Mouse (Mus musculus): ENCODE results near the gene Padi3. TPM values are rescaled to one million over a fixed set of nuclear protein-coding genes. Genes with fewer than 3 reads are reported as not detected.

Padi3 gene
- polyA plus RNA-seq, 1 experiment from 2014 or later = not detected

GRCm38 (mm10) chr4:140814241-140815225 is 4.1 kb upstream of the Padi3 start:
- Histone ChIP-seq H3K4me2 (ENCODE audit: low read depth, low read length) (peak overlapping the region; percentile 69), H3K36me3 (replicated peaks; ENCODE audit: control insufficient read depth, insufficient read depth, low read depth, low read length) (no peaks in the 10 kb centered on the region), H3K27ac (replicated peaks; ENCODE audit: low read depth, low read length) (no peak overlapping the region), H3K27me3 (ENCODE audit: control insufficient read depth, insufficient read depth, low read length) (no peaks in the 10 kb centered on the region), H3K9me3 (replicated peaks; ENCODE audit: control insufficient read depth, low read length) (no peaks in the 10 kb centered on the region), H3K4me3 (ENCODE audit: low read depth, low read length) (peak overlapping the region; percentile 31), H3K4me1 (ENCODE audit: control insufficient read depth, insufficient read depth, low read length) (peaks cover 6% of the 10 kb centered on the region), H3K9ac (replicated peaks; ENCODE audit: low read length) (peak overlapping the region; percentile 45)
- ATAC-seq (replicated peaks; ENCODE audit: insufficient number of reproducible peaks, low FRiP score, low TSS enrichment, low read depth) (0 out of 2 replicates have a peak, but pooled peaks have one; percentile 50), DNase-seq (ENCODE audit: low spot score) (peak; percentile 63)
- 24% methylated on average over 36 of the region's 36 CpGs for WGBS

- Histone ChIP-seq H3K4me1 (ENCODE audit: control insufficient read depth, insufficient read depth, low read length) (peaks cover 6% of the 10 kb centered on the region), H3K9me3 (replicated peaks; ENCODE audit: control insufficient read depth, low read length) (no peaks in the 10 kb centered on the region), H3K4me3 (ENCODE audit: low read depth, low read length) (peak overlapping the region; percentile 31; the same call in 1 of the 2 replicates), H3K27ac (replicated peaks; ENCODE audit: low read depth, low read length) (no peak overlapping the region), H3K27me3 (ENCODE audit: control insufficient read depth, insufficient read depth, low read length) (no peaks in the 10 kb centered on the region), H3K36me3 (replicated peaks; ENCODE audit: control insufficient read depth, insufficient read depth, low read depth, low read length) (no peaks in the 10 kb centered on the region), H3K4me2 (ENCODE audit: low read depth, low read length) (peak overlapping the region; percentile 69), H3K9ac (replicated peaks; ENCODE audit: low read length) (peak overlapping the region; percentile 45; the same call in 1 of the 2 replicates)
- peak; percentile 19 for DNase-seq (ENCODE audit: low spot score)
- 9% methylated on average over 13 of the region's 13 CpGs for WGBS
- ATAC-seq (replicated peaks; ENCODE audit: insufficient number of reproducible peaks, low FRiP score, low TSS enrichment, low read depth) = 0 out of 2 replicates have a peak, but pooled peaks have one; percentile 7
These were observed 3.1 kb upstream of the Padi3 start for GRCm38 (mm10) chr4:140813358-140814185.

GRCm38 (mm10) chr4:140812609-140813008 is 2.2 kb upstream of the Padi3 start:
- H3K9me3 ChIP-seq (replicated peaks; ENCODE audit: control insufficient read depth, low read length) = no peaks in the 10 kb centered on the region
- no peak for DNase-seq (ENCODE audit: low spot score)
- WGBS = 40% methylated on average over 12 of the region's 14 CpGs

GRCm38 (mm10) chr4:140812191-140812590 is 1.7 kb upstream of the Padi3 start:
- H3K9me3 ChIP-seq (replicated peaks; ENCODE audit: control insufficient read depth, low read length) = no peaks in the 10 kb centered on the region

More at GRCm38 (mm10) chr4:140812609-140813008, 2.2 kb upstream of the Padi3 start:
- H3K4me3 ChIP-seq (ENCODE audit: low read depth, low read length) = no peak overlapping the region
- H3K27me3 ChIP-seq (ENCODE audit: control insufficient read depth, insufficient read depth, low read length) = no peaks in the 10 kb centered on the region
- H3K36me3 ChIP-seq (replicated peaks; ENCODE audit: control insufficient read depth, insufficient read depth, low read depth, low read length) = no peaks in the 10 kb centered on the region
- H3K9ac ChIP-seq (replicated peaks; ENCODE audit: low read length) = no peak overlapping the region
- H3K27ac ChIP-seq (replicated peaks; ENCODE audit: low read depth, low read length) = no peak overlapping the region
- ATAC-seq (replicated peaks; ENCODE audit: insufficient number of reproducible peaks, low FRiP score, low TSS enrichment, low read depth) = no peak
- peaks cover 6% of the 10 kb centered on the region for H3K4me1 ChIP-seq (ENCODE audit: control insufficient read depth, insufficient read depth, low read length)
- H3K4me2 ChIP-seq (ENCODE audit: low read depth, low read length) = no peak overlapping the region

GRCm38 (mm10) chr4:140809118-140809517 is 1.3 kb downstream of the Padi3 start:
- no peaks in the 10 kb centered on the region for H3K27me3 ChIP-seq (ENCODE audit: control insufficient read depth, insufficient read depth, low read length)
- 82% methylated on average over 8 of the region's 8 CpGs for WGBS
- H3K27ac ChIP-seq (replicated peaks; ENCODE audit: low read depth, low read length) = no peak overlapping the region
- DNase-seq (ENCODE audit: low spot score) (no peak), ATAC-seq (replicated peaks; ENCODE audit: insufficient number of reproducible peaks, low FRiP score, low TSS enrichment, low read depth) (no peak)
- H3K9ac ChIP-seq (replicated peaks; ENCODE audit: low read length) = no peak overlapping the region
- H3K36me3 ChIP-seq (replicated peaks; ENCODE audit: control insufficient read depth, insufficient read depth, low read depth, low read length) = no peaks in the 10 kb centered on the region
- H3K4me2 ChIP-seq (ENCODE audit: low read depth, low read length) = no peak overlapping the region
- H3K4me3 ChIP-seq (ENCODE audit: low read depth, low read length) = no peak overlapping the region
- H3K4me1 ChIP-seq (ENCODE audit: control insufficient read depth, insufficient read depth, low read length) = peaks cover 6% of the 10 kb centered on the region
- H3K9me3 ChIP-seq (replicated peaks; ENCODE audit: control insufficient read depth, low read length) = no peaks in the 10 kb centered on the region

More at GRCm38 (mm10) chr4:140812191-140812590, 1.7 kb upstream of the Padi3 start:
- Histone ChIP-seq H3K36me3 (replicated peaks; ENCODE audit: control insufficient read depth, insufficient read depth, low read depth, low read length) (no peaks in the 10 kb centered on the region), H3K9ac (replicated peaks; ENCODE audit: low read length) (no peak overlapping the region), H3K27ac (replicated peaks; ENCODE audit: low read depth, low read length) (no peak overlapping the region), H3K4me1 (ENCODE audit: control insufficient read depth, insufficient read depth, low read length) (peaks cover 6% of the 10 kb centered on the region), H3K4me3 (ENCODE audit: low read depth, low read length) (no peak overlapping the region), H3K27me3 (ENCODE audit: control insufficient read depth, insufficient read depth, low read length) (no peaks in the 10 kb centered on the region), H3K4me2 (ENCODE audit: low read depth, low read length) (no peak overlapping the region)
- ATAC-seq (replicated peaks; ENCODE audit: insufficient number of reproducible peaks, low FRiP score, low TSS enrichment, low read depth) = no peak
- no peak for DNase-seq (ENCODE audit: low spot score)
- WGBS = 60% methylated on average over 8 of the region's 8 CpGs

- Histone ChIP-seq H3K9me3 (replicated peaks; ENCODE audit: control insufficient read depth, low read length) (no peaks in the 10 kb centered on the region), H3K36me3 (replicated peaks; ENCODE audit: control insufficient read depth, insufficient read depth, low read depth, low read length) (no peaks in the 10 kb centered on the region), H3K4me1 (ENCODE audit: control insufficient read depth, insufficient read depth, low read length) (no peaks in the 10 kb centered on the region), H3K9ac (replicated peaks; ENCODE audit: low read length) (no peak overlapping the region), H3K4me2 (ENCODE audit: low read depth, low read length) (no peak overlapping the region), H3K27ac (replicated peaks; ENCODE audit: low read depth, low read length) (no peak overlapping the region), H3K27me3 (ENCODE audit: control insufficient read depth, insufficient read depth, low read length) (no peaks in the 10 kb centered on the region), H3K4me3 (ENCODE audit: low read depth, low read length) (no peak overlapping the region)
- 83% methylated on average over 9 of the region's 9 CpGs for WGBS
- no peak for ATAC-seq (replicated peaks; ENCODE audit: insufficient number of reproducible peaks, low FRiP score, low TSS enrichment, low read depth)
- no peak for DNase-seq (ENCODE audit: low spot score)
These were observed 5.8 kb downstream of the Padi3 start for GRCm38 (mm10) chr4:140804601-140805000.

GRCm38 (mm10) chr4:140801364-140801763 is 9.1 kb downstream of the Padi3 start:
- 72% methylated on average over 3 of the region's 3 CpGs for WGBS
- H3K4me1 ChIP-seq (ENCODE audit: control insufficient read depth, insufficient read depth, low read length) = no peaks in the 10 kb centered on the region
- H3K9ac ChIP-seq (replicated peaks; ENCODE audit: low read length) = no peak overlapping the region
- DNase-seq (ENCODE audit: low spot score) = no peak
- H3K27me3 ChIP-seq (ENCODE audit: control insufficient read depth, insufficient read depth, low read length) = no peaks in the 10 kb centered on the region
- H3K4me2 ChIP-seq (ENCODE audit: low read depth, low read length) = no peak overlapping the region
- no peak overlapping the region for H3K27ac ChIP-seq (replicated peaks; ENCODE audit: low read depth, low read length)
- no peak for ATAC-seq (replicated peaks; ENCODE audit: insufficient number of reproducible peaks, low FRiP score, low TSS enrichment, low read depth)
- H3K9me3 ChIP-seq (replicated peaks; ENCODE audit: control insufficient read depth, low read length) = no peaks in the 10 kb centered on the region
- no peak overlapping the region for H3K4me3 ChIP-seq (ENCODE audit: low read depth, low read length)
- no peaks in the 10 kb centered on the region for H3K36me3 ChIP-seq (replicated peaks; ENCODE audit: control insufficient read depth, insufficient read depth, low read depth, low read length)
